8 mouse cellular contexts compared by ENCODE assay signal in genomic region chr1:195130479-195130878, GRCm38 (mm10). TPM values are rescaled to one million over a fixed set of nuclear protein-coding genes. Genes with fewer than 3 reads are reported as not detected.
DNase-seq lines count a peak whose midpoint lies in the region; ATAC-seq lines count a peak whose summit lies in the region.

No protein-coding gene starts in this region.

- peak overlapping the region; percentile 65 for H3K4me3 ChIP-seq in kidney, embryonic 14.5 days (ENCODE audit: low read length)
- peak overlapping the region; percentile 70 for H3K4me3 ChIP-seq in embryonic facial prominence, embryonic 10.5 days
- H3K4me3 ChIP-seq in intestine, embryonic 14.5 days (ENCODE audit: low read depth, low read length) = peak overlapping the region; percentile 57
- peak overlapping the region; percentile 65 for H3K4me3 ChIP-seq in midbrain, embryonic 16.5 days (ENCODE audit: low read depth, low read length)

- no peak for DNase-seq in kidney, adult 18-20 months
- DNase-seq in embryonic facial prominence, embryonic 10.5 days (ENCODE audit: low spot score) = no peak
- no peak for DNase-seq in intestine, embryonic 14.5 days (ENCODE audit: low spot score)
- no peak for DNase-seq in right cerebral cortex, postnatal 36 days (ENCODE audit: low spot score in 2 of 2)
- no peak for DNase-seq in gastrocnemius, adult 8-10 months (ENCODE audit: low spot score in 2 of 2)
- no peak for DNase-seq in adrenal gland, adult 18-20 months (ENCODE audit: low spot score in 2 of 2)

- H3K9me3 ChIP-seq in kidney, embryonic 14.5 days (ENCODE audit: control insufficient read depth, low read length) = no peaks in the 10 kb centered on the region
- no peaks in the 10 kb centered on the region for H3K9me3 ChIP-seq in embryonic facial prominence, embryonic 10.5 days
- H3K9me3 ChIP-seq in intestine, embryonic 14.5 days (ENCODE audit: control insufficient read depth, low read length) = no peaks in the 10 kb centered on the region
- H3K9me3 ChIP-seq in midbrain, embryonic 16.5 days (replicated peaks; ENCODE audit: control insufficient read depth, low read length, poor library complexity, severe bottlenecking) = no peaks in the 10 kb centered on the region

- peaks cover 17% of the 10 kb centered on the region; the same call in 1 of the 2 replicates for H3K36me3 ChIP-seq in kidney, embryonic 14.5 days (ENCODE audit: control insufficient read depth, insufficient read depth, low read length)
- H3K36me3 ChIP-seq in embryonic facial prominence, embryonic 10.5 days (replicated peaks) = peaks cover 27% of the 10 kb centered on the region
- peaks cover 28% of the 10 kb centered on the region for H3K36me3 ChIP-seq in intestine, embryonic 14.5 days (ENCODE audit: control insufficient read depth, insufficient read depth, low read length)
- H3K36me3 ChIP-seq in midbrain, embryonic 16.5 days (ENCODE audit: control insufficient read depth, insufficient read depth, low read length) = 0 out of 2 replicates have a peak, but pooled peaks cover 2% of the 10 kb centered on the region

- ATAC-seq in kidney, embryonic 14.5 days (ENCODE audit: low FRiP score, low TSS enrichment) = no peak
- peak; percentile 21; the same call in 1 of the 2 replicates for ATAC-seq in intestine, embryonic 14.5 days (replicated peaks; ENCODE audit: low FRiP score, low TSS enrichment, low read depth)
- ATAC-seq in midbrain, embryonic 16.5 days = peak; percentile 57

- H3K4me2 ChIP-seq in kidney, embryonic 14.5 days (replicated peaks; ENCODE audit: low read depth, low read length) = peak overlapping the region; percentile 61
- peak overlapping the region; percentile 71 for H3K4me2 ChIP-seq in intestine, embryonic 14.5 days (ENCODE audit: low read length)
- H3K4me2 ChIP-seq in midbrain, embryonic 16.5 days (ENCODE audit: low read length) = peak overlapping the region; percentile 71

- peak overlapping the region; percentile 97 for H3K27ac ChIP-seq in kidney, embryonic 14.5 days (ENCODE audit: low read depth, low read length)
- H3K27ac ChIP-seq in embryonic facial prominence, embryonic 10.5 days (replicated peaks) = peak overlapping the region; percentile 96
- peak overlapping the region; percentile 98 for H3K27ac ChIP-seq in intestine, embryonic 14.5 days (ENCODE audit: low read depth)
- H3K27ac ChIP-seq in midbrain, embryonic 16.5 days (ENCODE audit: low read length) = peak overlapping the region; percentile 96

- peak overlapping the region; percentile 85 for H3K9ac ChIP-seq in kidney, embryonic 14.5 days (ENCODE audit: low read depth, low read length)
- peak overlapping the region; percentile 90 for H3K9ac ChIP-seq in intestine, embryonic 14.5 days (ENCODE audit: low read length)
- H3K9ac ChIP-seq in midbrain, embryonic 16.5 days (ENCODE audit: low read depth, low read length) = peak overlapping the region; percentile 81

- H3K4me1 ChIP-seq in kidney, embryonic 14.5 days (ENCODE audit: control insufficient read depth, insufficient read depth, low read length) = 0 out of 2 replicates have a peak, but pooled peaks cover 4% of the 10 kb centered on the region
- peaks cover 3% of the 10 kb centered on the region; the same call in 1 of the 2 replicates for H3K4me1 ChIP-seq in embryonic facial prominence, embryonic 10.5 days
- peaks cover 4% of the 10 kb centered on the region; the same call in 1 of the 2 replicates for H3K4me1 ChIP-seq in intestine, embryonic 14.5 days (replicated peaks; ENCODE audit: control insufficient read depth, insufficient read depth, low read length)
- peaks cover 15% of the 10 kb centered on the region for H3K4me1 ChIP-seq in midbrain, embryonic 16.5 days (ENCODE audit: control insufficient read depth, insufficient read depth, low read length)

- WGBS in kidney, embryonic 14.5 days = 17% methylated on average over 2 of the region's 2 CpGs
- 26% methylated on average over 2 of the region's 2 CpGs for WGBS in embryonic facial prominence, embryonic 10.5 days
- whole genome bisulfite sequencing in intestine, embryonic 14.5 days = 17% methylated on average over 2 of the region's 2 CpGs
- 13% methylated on average over 2 of the region's 2 CpGs for WGBS in midbrain, embryonic 16.5 days

- H3K27me3 ChIP-seq in kidney, embryonic 14.5 days (ENCODE audit: control insufficient read depth, insufficient read depth, low read length) = no peaks in the 10 kb centered on the region
- no peaks in the 10 kb centered on the region for H3K27me3 ChIP-seq in embryonic facial prominence, embryonic 10.5 days (replicated peaks; ENCODE audit: low read depth, poor library complexity, severe bottlenecking)
- no peaks in the 10 kb centered on the region for H3K27me3 ChIP-seq in intestine, embryonic 14.5 days (replicated peaks; ENCODE audit: control insufficient read depth, insufficient read depth, low read length)
- no peaks in the 10 kb centered on the region for H3K27me3 ChIP-seq in midbrain, embryonic 16.5 days (ENCODE audit: control insufficient read depth, insufficient read depth, low read depth, low read length)

RNA-seq across cellular contexts. Expression of gene Cr1l, which starts 0.9 kb away (rescaled TPM):
- polyA plus RNA-seq in kidney, embryonic 14.5 days (2014; fragmentation: Nextera tagmentation; extraction: Ambion mirVana) = 68.4 and 70.1 TPM in 2 replicates
- polyA plus RNA-seq in embryonic facial prominence, embryonic 10.5 days (2016; fragmentation: Nextera tagmentation; extraction: Ambion mirVana) = 43.3 and 44.9 TPM in 2 replicates
- 64.0 and 66.1 TPM in 2 replicates for polyA plus RNA-seq in intestine, embryonic 14.5 days (2014; fragmentation: Nextera tagmentation; extraction: Ambion mirVana)
- polyA plus RNA-seq in midbrain, embryonic 16.5 days (2015; fragmentation: Nextera tagmentation; extraction: Ambion mirVana) = 37.1 and 38.4 TPM in 2 replicates
- 10 to 100 TPM; 27.6 to 33.5 (median 31.3) TPM for total RNA-seq in gastrocnemius, adult 8-10 months (2022)
- 10 to 100 TPM; 69.7 to 78.0 TPM for total RNA-seq in adrenal gland, adult 18-20 months (2021)

RNA-seq across cellular contexts. Expression of gene Cd46, which starts 38.4 kb away (rescaled TPM):
- polyA plus RNA-seq in kidney, embryonic 14.5 days (2014; fragmentation: Nextera tagmentation; extraction: Ambion mirVana) = 0.94 and 1.4 TPM in 2 replicates
- polyA plus RNA-seq in embryonic facial prominence, embryonic 10.5 days (2016; fragmentation: Nextera tagmentation; extraction: Ambion mirVana) = 0.78 and 0.98 TPM in 2 replicates
- 1.0 and 1.4 TPM in 2 replicates for polyA plus RNA-seq in intestine, embryonic 14.5 days (2014; fragmentation: Nextera tagmentation; extraction: Ambion mirVana)
- 1.8 and 2.0 TPM in 2 replicates for polyA plus RNA-seq in midbrain, embryonic 16.5 days (2015; fragmentation: Nextera tagmentation; extraction: Ambion mirVana)
- total RNA-seq in gastrocnemius, adult 8-10 months (2022) = 1 to 10 TPM in 2 of 4 experiments, under 1 TPM in 2; 0.76 to 1.3 (median 0.96) TPM
- total RNA-seq in adrenal gland, adult 18-20 months (2021) = 1 to 10 TPM in 1 of 2 experiments, under 1 TPM in 1; 0.77 to 1.3 TPM

RNA-seq across cellular contexts. Expression of gene Cr2, which starts 46.0 kb away (rescaled TPM):
- 1.3 and 2.3 TPM in 2 replicates for polyA plus RNA-seq in kidney, embryonic 14.5 days (2014; fragmentation: Nextera tagmentation; extraction: Ambion mirVana)
- 0.11 and 0.44 TPM in 2 replicates for polyA plus RNA-seq in embryonic facial prominence, embryonic 10.5 days (2016; fragmentation: Nextera tagmentation; extraction: Ambion mirVana)
- 0.30 and 0.32 TPM in 2 replicates for polyA plus RNA-seq in intestine, embryonic 14.5 days (2014; fragmentation: Nextera tagmentation; extraction: Ambion mirVana)
- polyA plus RNA-seq in midbrain, embryonic 16.5 days (2015; fragmentation: Nextera tagmentation; extraction: Ambion mirVana) = 0.30 and 0.94 TPM in 2 replicates
- not detected for total RNA-seq in gastrocnemius, adult 8-10 months (2022)
- total RNA-seq in adrenal gland, adult 18-20 months (2021) = under 1 TPM in 1 of 2 experiments, not detected in 1; 0.32 TPM
